Mouse (Mus musculus) liver, adult 2 months (tissue): ENCODE data around the gene Rnls.

ENCODE experiments used
- CTCF ChIP-seq: fragments of 200-500 bp; IDR thresholded peaks from 2 replicates; pipeline ENCODE4 v1.5.1; 2011; ENCODE audit warnings: low read depth, low read length, control low read depth
- POLR2A ChIP-seq: fragments of 200-500 bp; IDR thresholded peaks from 2 replicates; pipeline ENCODE4 v1.6.1; 2011; ENCODE audit warnings: low read length, control low read depth; ENCODE audit not compliant: insufficient read depth; ENCODE audit errors: extremely low read depth

DNA sequence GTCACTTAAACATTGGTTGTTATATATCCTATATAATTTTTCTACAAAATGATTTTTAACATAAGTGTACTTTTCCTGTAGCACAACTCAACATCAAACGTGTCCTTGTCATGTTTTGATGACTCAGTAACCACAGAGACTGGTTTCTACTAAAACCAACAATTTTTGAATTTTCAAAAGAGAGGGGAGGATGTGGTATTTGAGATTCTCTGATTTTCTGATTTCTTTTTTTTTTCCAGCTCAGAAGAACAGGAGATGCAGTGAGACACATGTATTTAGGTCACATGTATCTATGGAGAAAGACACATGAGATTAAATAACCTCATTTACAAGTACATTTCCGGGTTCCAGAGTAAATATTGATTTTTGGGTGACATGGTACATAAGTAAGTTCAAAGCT, 37.4 kb upstream of the Rnls start:
- TF ChIP-seq CTCF (no peak), POLR2A (no peak)
